Comparison of ENCODE assay signal across 8 mouse cellular contexts in genomic region chr13:112439917-112440361, GRCm38 (mm10). TPM values are rescaled to one million over a fixed set of nuclear protein-coding genes. Genes with fewer than 3 reads are reported as not detected.
A peak's percentile ranks its signal among the peaks of the same experiment; 100 is the strongest.
DNase-seq lines count a peak whose midpoint lies in the region; ATAC-seq and TF ChIP-seq lines count a peak whose summit lies in the region.

No protein-coding gene starts in this region.

- DNase-seq in CH12.LX (ENCODE audit: extremely low read depth), result peak; percentile 95
- peak; percentile 58 for DNase-seq in gastrocnemius, adult 2 months
- peak; percentile 69 for DNase-seq in limb, embryonic 11.5 days (ENCODE audit: low spot score)
- DNase-seq in midbrain, embryonic 10.5 days (ENCODE audit: low spot score), result peak; percentile 81
- peak; percentile 68 to 84 for DNase-seq in spleen, adult 2 months (ENCODE audit: low read depth in 1 of 2, low spot score in 2 of 2)
- no peak for DNase-seq in cerebellum, postnatal 4 days (ENCODE audit: low spot score in 2 of 2)

- H3K4me1 ChIP-seq in CH12.LX (ENCODE audit: control insufficient read depth in 1 of 2, insufficient read depth in 2 of 2), result peaks cover 17 to 54% of the 10 kb centered on the region in 2 experiments
- H3K4me1 ChIP-seq in hindbrain, embryonic 16.5 days (ENCODE audit: control insufficient read depth, insufficient read depth, low read depth, low read length), result peaks cover 13% of the 10 kb centered on the region
- 0 out of 2 replicates have a peak, but pooled peaks cover 3% of the 10 kb centered on the region for H3K4me1 ChIP-seq in limb, embryonic 11.5 days (ENCODE audit: control insufficient read depth, insufficient read depth, low read length)
- H3K4me1 ChIP-seq in midbrain, embryonic 10.5 days, result peaks cover 22% of the 10 kb centered on the region
- peaks cover 19% of the 10 kb centered on the region for H3K4me1 ChIP-seq in spleen, adult 2 months (ENCODE audit: control insufficient read depth, insufficient read depth, insufficient read length)

- no peak overlapping the region for H3K27ac ChIP-seq in CH12.LX (ENCODE audit: insufficient read depth, low read depth)
- H3K27ac ChIP-seq in gastrocnemius, adult 2 months, result peak overlapping the region; percentile 2
- no peak overlapping the region for H3K27ac ChIP-seq in hindbrain, embryonic 16.5 days (ENCODE audit: low read depth, low read length)
- no peak overlapping the region for H3K27ac ChIP-seq in limb, embryonic 11.5 days (replicated peaks; ENCODE audit: low read depth, low read length)
- peak overlapping the region; percentile 63 for H3K27ac ChIP-seq in midbrain, embryonic 10.5 days (replicated peaks)
- H3K27ac ChIP-seq in spleen, adult 2 months (ENCODE audit: insufficient read depth, low read length), result 0 out of 2 replicates have a peak overlapping the region, but pooled peaks have one; percentile 0

- no peak overlapping the region for H3K9ac ChIP-seq in CH12.LX (ENCODE audit: insufficient read depth, low read depth)
- H3K9ac ChIP-seq in hindbrain, embryonic 16.5 days (ENCODE audit: low read depth, low read length), result no peak overlapping the region; the same call in 1 of the 2 replicates
- no peak overlapping the region for H3K9ac ChIP-seq in limb, embryonic 11.5 days (ENCODE audit: low read length)

- H3K79me2 ChIP-seq in CH12.LX (replicated peaks; ENCODE audit: control insufficient read depth, extremely low read depth, insufficient read depth, poor library complexity, severe bottlenecking), result no peaks in the 10 kb centered on the region

- H3K36me3 ChIP-seq in CH12.LX (replicated peaks in 1 of 2; ENCODE audit: control insufficient read depth in 1 of 2, insufficient read depth in 1 of 2, low read length in 1 of 2), result no peaks in the 10 kb centered on the region
- no peaks in the 10 kb centered on the region for H3K36me3 ChIP-seq in hindbrain, embryonic 16.5 days (ENCODE audit: control insufficient read depth, insufficient read depth, low read length)
- H3K36me3 ChIP-seq in limb, embryonic 11.5 days (ENCODE audit: control insufficient read depth, insufficient read depth, low read length), result no peaks in the 10 kb centered on the region
- H3K36me3 ChIP-seq in midbrain, embryonic 10.5 days, result no peaks in the 10 kb centered on the region
- no peaks in the 10 kb centered on the region for H3K36me3 ChIP-seq in spleen, adult 2 months (ENCODE audit: control insufficient read depth, insufficient read depth, low read length)

- H3K9me3 ChIP-seq in CH12.LX (replicated peaks; ENCODE audit: low read length), result peaks cover 5% of the 10 kb centered on the region
- no peaks in the 10 kb centered on the region for H3K9me3 ChIP-seq in hindbrain, embryonic 16.5 days (ENCODE audit: control insufficient read depth, low read length)
- H3K9me3 ChIP-seq in limb, embryonic 11.5 days (ENCODE audit: control insufficient read depth, low read length), result no peaks in the 10 kb centered on the region
- no peaks in the 10 kb centered on the region for H3K9me3 ChIP-seq in midbrain, embryonic 10.5 days (replicated peaks)

- no peak for TF ChIP-seq CTCF in CH12.LX (conservative IDR thresholded peaks at IDR 0.05 in 1 of 2, IDR thresholded peaks at IDR 0.05 in 1 of 2; ENCODE audit: low read depth in 2 of 2, low read length in 2 of 2)
- no peak for TF ChIP-seq CTCF in gastrocnemius, adult 2 months (IDR thresholded peaks at IDR 0.05)
- no peak for TF ChIP-seq CTCF in spleen, adult 2 months (IDR thresholded peaks at IDR 0.05; ENCODE audit: extremely low read depth, insufficient read depth, insufficient read length, insufficient replicate concordance)

- peak; percentile 25 for ATAC-seq in activated CD4-positive, CD25-positive, alpha-beta regulatory T cell, adult 4 months
- no peak; the same call in 1 of the 2 replicates for ATAC-seq in hindbrain, embryonic 16.5 days
- peak; percentile 65; the same call in 1 of the 2 replicates for ATAC-seq in limb, embryonic 11.5 days (ENCODE audit: insufficient number of reproducible peaks, low FRiP score, low TSS enrichment, low read depth)

- H3K4me3 ChIP-seq in CH12.LX (replicated peaks in 1 of 3; ENCODE audit: low read depth in 2 of 3, low read length in 2 of 3, poor library complexity in 1 of 3), result no peak overlapping the region
- peak overlapping the region; percentile 51 for H3K4me3 ChIP-seq in gastrocnemius, adult 2 months
- peak overlapping the region; percentile 7; the same call in 1 of the 2 replicates for H3K4me3 ChIP-seq in hindbrain, embryonic 16.5 days (ENCODE audit: low read length)
- no peak overlapping the region for H3K4me3 ChIP-seq in limb, embryonic 11.5 days (ENCODE audit: low read depth, low read length)
- H3K4me3 ChIP-seq in midbrain, embryonic 10.5 days, result peak overlapping the region; percentile 37; the same call in 1 of the 2 replicates
- no peak overlapping the region for H3K4me3 ChIP-seq in spleen, adult 2 months (ENCODE audit: extremely low read depth, insufficient read depth, insufficient read length)

- TF ChIP-seq RAD21 in CH12.LX (IDR thresholded peaks at IDR 0.05; ENCODE audit: low read depth, low read length), result no peak; the same call in 1 of the 2 replicates

- 13% methylated on average over 9 of the region's 9 CpGs for WGBS in hindbrain, embryonic 16.5 days
- 29% methylated on average over 9 of the region's 9 CpGs for WGBS in limb, embryonic 11.5 days
- 15% methylated on average over 9 of the region's 9 CpGs for WGBS in midbrain, embryonic 10.5 days
- 6% methylated on average over 8 of the region's 9 CpGs for WGBS in spleen, adult 2 months

- in situ Hi-C loops in CH12.LX (cut with MboI; ENCODE audit: low pct_ligation_motif_present, low pct_unique_long_range_greater_than_20kb, low sequenced_read_pairs), result loop anchor here (10.0 kb wide), 1 partner anchor 65 kb away; no protein-coding TSS in a partner anchor

- H3K27me3 ChIP-seq in CH12.LX (replicated peaks), result no peaks in the 10 kb centered on the region
- no peaks in the 10 kb centered on the region for H3K27me3 ChIP-seq in hindbrain, embryonic 16.5 days (replicated peaks; ENCODE audit: control insufficient read depth, insufficient read depth, low read length)
- no peaks in the 10 kb centered on the region for H3K27me3 ChIP-seq in limb, embryonic 11.5 days (ENCODE audit: control insufficient read depth, insufficient read depth, low read length)
- H3K27me3 ChIP-seq in midbrain, embryonic 10.5 days (ENCODE audit: low read depth, poor library complexity, severe bottlenecking), result no peaks in the 10 kb centered on the region
- no peaks in the 10 kb centered on the region for H3K27me3 ChIP-seq in spleen, adult 2 months (ENCODE audit: control insufficient read depth, insufficient read depth, low read length)

- dilution Hi-C loops in CH12.LX (cut with MboI; ENCODE audit: extremely low pct_ligation_motif_present, extremely low pct_unique_long_range_greater_than_20kb, low sequenced_read_pairs), result no loop called here

- TF ChIP-seq EP300 in CH12.LX (IDR thresholded peaks at IDR 0.05; ENCODE audit: low read length), result 0 out of 2 replicates have a peak, but pooled peaks have one; percentile 37

- intact Hi-C loops in gastrocnemius, adult 2 months (cut with DNase I), result no loop called here

- H3K4me2 ChIP-seq in CH12.LX (ENCODE audit: insufficient read depth, low read depth, poor library complexity, severe bottlenecking), result peak overlapping the region; percentile 65
- peak overlapping the region; percentile 53 for H3K4me2 ChIP-seq in hindbrain, embryonic 16.5 days (ENCODE audit: low read length)
- H3K4me2 ChIP-seq in limb, embryonic 11.5 days (ENCODE audit: low read depth, severe bottlenecking), result no peak overlapping the region

- peak; percentile 46 for TF ChIP-seq POLR2A in CH12.LX (IDR thresholded peaks at IDR 0.05; ENCODE audit: low read depth, low read length)
- no peak for TF ChIP-seq POLR2A in spleen, adult 2 months (IDR thresholded peaks at IDR 0.05; ENCODE audit: low read depth, low read length)

TF ChIP-seq in CH12.LX, 34 proteins besides CTCF, POLR2A, EP300 and RAD21:
- TF ChIP-seq TBP (conservative IDR thresholded peaks at IDR 0.05; ENCODE audit: low read depth, low read length), result peak; percentile 61; the same call in 1 of the 2 replicates
- peak; percentile 34; the same call in 1 of the 2 replicates for TF ChIP-seq ETS1 (conservative IDR thresholded peaks at IDR 0.05; ENCODE audit: low read depth, low read length)
- no peak for TF ChIP-seq ZC3H11A (IDR thresholded peaks at IDR 0.05; ENCODE audit: low read depth, low read length)
- TF ChIP-seq E2F4 (IDR thresholded peaks at IDR 0.05; ENCODE audit: insufficient replicate concordance, low read depth, low read length), result no peak
- TF ChIP-seq IRF4 (IDR thresholded peaks at IDR 0.05; ENCODE audit: low read depth, low read length), result peak; percentile 40; the same call in 1 of the 2 replicates
- peak; percentile 65; the same call in 1 of the 2 replicates for TF ChIP-seq MEF2A (IDR thresholded peaks at IDR 0.05; ENCODE audit: borderline replicate concordance, low read depth, low read length)
- TF ChIP-seq MXI1 (IDR thresholded peaks at IDR 0.05; ENCODE audit: low read depth, low read length), result no peak
- TF ChIP-seq MAFK (IDR thresholded peaks at IDR 0.05; ENCODE audit: insufficient replicate concordance, low read length), result no peak
- TF ChIP-seq MAZ (IDR thresholded peaks at IDR 0.05; ENCODE audit: low read depth, low read length), result peak; percentile 30; the same call in 1 of the 2 replicates

RNA-seq across cellular contexts. Expression of gene Il6st, which starts 23.9 kb away (rescaled TPM):
- total RNA-seq in CH12.LX (2012; rRNA removed) (6.5 and 7.6 TPM in 2 replicates), CH12.LX (2014; rRNA removed) (3.5 and 3.8 TPM in 2 replicates)
- polyA plus RNA-seq in CH12.LX (2012; ENCODE audit: insufficient read length, low read depth), result 5.7 and 6.3 TPM in 2 replicates
- 10 to 100 TPM; 29.5 to 37.5 TPM for polyA plus RNA-seq in activated CD4-positive, CD25-positive, alpha-beta regulatory T cell, adult 4 months (2017; shearing (Covaris generic))
- 100 to 1,000 TPM; 171 to 183 TPM for total RNA-seq in gastrocnemius, adult 2 months (2021)
- 21.5 and 27.1 TPM in 2 replicates for polyA plus RNA-seq in hindbrain, embryonic 16.5 days (2015; fragmentation: Nextera tagmentation; extraction: Ambion mirVana)
- polyA plus RNA-seq in limb, embryonic 11.5 days (2014; fragmentation: Nextera tagmentation; extraction: Ambion mirVana), result 20.2 and 22.4 TPM in 2 replicates
- 21.6 and 28.4 TPM in 2 replicates for polyA plus RNA-seq in midbrain, embryonic 10.5 days (2016; fragmentation: Nextera tagmentation; extraction: Ambion mirVana)
- 19.5 and 20.7 TPM in 2 replicates for polyA plus RNA-seq in spleen, adult 2 months (2012; rRNA removed)

Comparison
In these comparisons a context has a peak if more than half of its experiments do, and no peak if none do; other contexts are left out.
1. DNase-seq: peak in CH12.LX (single experiment), gastrocnemius, adult 2 months (single experiment), limb, embryonic 11.5 days (single experiment), midbrain, embryonic 10.5 days (single experiment) and spleen, adult 2 months (2 of 2); none in cerebellum, postnatal 4 days (0 of 2).
2. H3K27ac ChIP-seq: peak in gastrocnemius, adult 2 months (single experiment), midbrain, embryonic 10.5 days (single experiment) and spleen, adult 2 months (single experiment); none in CH12.LX (single experiment), hindbrain, embryonic 16.5 days (single experiment) and limb, embryonic 11.5 days (single experiment).
3. H3K4me3 ChIP-seq: peak in gastrocnemius, adult 2 months (single experiment), hindbrain, embryonic 16.5 days (single experiment) and midbrain, embryonic 10.5 days (single experiment); none in CH12.LX (0 of 3), limb, embryonic 11.5 days (single experiment) and spleen, adult 2 months (single experiment).